Mouse (Mus musculus) midbrain, embryonic 11.5 days (tissue): ENCODE results near the gene Eps15l1. TPM values are rescaled to one million over a fixed set of nuclear protein-coding genes. Genes with fewer than 3 reads are reported as not detected.

Experiments
- ATAC-seq: fragments of 200-750 bp; cut with Nextera tagmentation; 2 replicates; pipeline ENCODE4 v1.8.0; 2017; ENCODE audit warnings: moderate TSS enrichment, moderate library complexity; ENCODE audit not compliant: low FRiP score
- DNase-seq: peaks from one replicate; pipeline ENCODE4 v3.0.0; 2015; ENCODE audit warnings: low spot score; ENCODE audit errors: missing footprints
- H3K27ac ChIP-seq: fragments of 300-500 bp; sonication (generic); 2 replicates; pipeline ENCODE4 v1.5.1; 2014; ENCODE audit warnings: low read depth, low read length
- H3K27me3 ChIP-seq: fragments of 300-500 bp; sonication (generic); 2 replicates; pipeline ENCODE4 v1.6.1; 2014; ENCODE audit warnings: mild to moderate bottlenecking, low read length, moderate library complexity, mixed read lengths; ENCODE audit not compliant: control insufficient read depth, insufficient read depth
- H3K36me3 ChIP-seq: fragments of 300-500 bp; sonication (generic); 2 replicates; pipeline ENCODE4 v1.6.1; 2014; ENCODE audit warnings: mild to moderate bottlenecking, low read length, moderate library complexity, mixed read lengths; ENCODE audit not compliant: control insufficient read depth, insufficient read depth
- H3K4me1 ChIP-seq: fragments of 300-500 bp; sonication (generic); 2 replicates; pipeline ENCODE4 v1.6.1; 2014; ENCODE audit warnings: low read length; ENCODE audit not compliant: control insufficient read depth, insufficient read depth
- H3K4me2 ChIP-seq: fragments of 300-500 bp; sonication (generic); 2 replicates; pipeline ENCODE4 v1.6.1; 2014; ENCODE audit warnings: mild to moderate bottlenecking, moderate library complexity
- H3K4me3 ChIP-seq: fragments of 300-500 bp; sonication (generic); 2 replicates; pipeline ENCODE4 v1.5.1; 2014; ENCODE audit warnings: low read depth, low read length
- H3K9ac ChIP-seq: fragments of 300-500 bp; sonication (generic); 2 replicates; pipeline ENCODE4 v1.6.1; 2014; ENCODE audit warnings: low read length
- H3K9me3 ChIP-seq: fragments of 300-500 bp; sonication (generic); 2 replicates; pipeline ENCODE4 v1.6.1; 2016; ENCODE audit warnings: low read length; ENCODE audit not compliant: control insufficient read depth
- WGBS: fragments of 180-500 bp; shearing (Covaris S2); extraction: QIAGEN DNeasy Blood & Tissue Kit; methylation state at CpG from one replicate; pipeline ENCODE4 v1.1.7; 2014; 5-methylcytosine and 5-hydroxymethylcytosine counted together
- polyA plus RNA-seq: library from polyadenylated mRNA; unstranded; fragments of >200 nt; fragmentation: Nextera tagmentation; extraction: Ambion mirVana; gene quantifications from 2 replicates; pipeline ENCODE4 v1.2.1, GENCODE M21; 2014

The Eps15l1 gene
- polyA plus RNA-seq, 1 experiment from 2014 or later, result 71.3 TPM

DNA sequence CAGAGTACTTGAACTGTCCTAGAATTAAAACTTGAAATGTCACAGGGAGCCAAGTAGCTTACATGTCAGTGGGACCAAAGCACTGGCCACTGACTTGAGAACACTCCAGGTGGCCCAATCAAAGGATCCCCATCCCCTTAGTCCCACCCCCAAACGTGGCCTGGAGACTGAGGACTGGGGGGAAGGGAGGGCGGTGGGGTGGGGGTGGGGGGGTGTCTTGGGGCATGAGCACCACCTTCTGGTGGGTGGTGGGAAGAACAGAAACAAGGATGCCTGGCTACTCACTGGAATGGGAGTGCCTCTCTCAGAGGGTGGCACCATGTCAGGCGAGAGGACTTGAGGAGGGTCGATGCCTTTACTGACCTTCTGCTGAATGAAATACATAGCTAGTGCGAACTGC, 38.9 kb downstream of the Eps15l1 start:
- DNase-seq (no peak), ATAC-seq (no peak)
- H3K27ac ChIP-seq, result no peak overlapping the region
- H3K36me3 ChIP-seq, result peaks cover 54% of the 10 kb centered on the region
- H3K4me3 ChIP-seq, result no peak overlapping the region
- WGBS, result 52% methylated on average over 5 of the region's 5 CpGs
- H3K9ac ChIP-seq, result no peak overlapping the region
- no peak overlapping the region for H3K4me2 ChIP-seq
- H3K9me3 ChIP-seq, result no peaks in the 10 kb centered on the region
- no peaks in the 10 kb centered on the region for H3K27me3 ChIP-seq
- H3K4me1 ChIP-seq, result no peaks in the 10 kb centered on the region

- WGBS, result 90% methylated on average over 8 of the region's 8 CpGs
Observed at GRCm38 (mm10) chr8:72380656-72381055, 40.6 kb downstream of the Eps15l1 start.

GRCm38 (mm10) chr8:72376900-72377299, 44.4 kb downstream of the Eps15l1 start:
- no peak for DNase-seq
- Histone ChIP-seq H3K9ac (no peak overlapping the region), H3K4me1 (no peaks in the 10 kb centered on the region), H3K36me3 (peaks cover 43% of the 10 kb centered on the region), H3K4me2 (no peak overlapping the region), H3K27me3 (no peaks in the 10 kb centered on the region), H3K4me3 (no peak overlapping the region), H3K9me3 (no peaks in the 10 kb centered on the region), H3K27ac (no peak overlapping the region)
- ATAC-seq, result no peak
- 94% methylated on average over 2 of the region's 2 CpGs for WGBS

More at GRCm38 (mm10) chr8:72380656-72381055, 40.6 kb downstream of the Eps15l1 start:
- H3K9me3 ChIP-seq, result no peaks in the 10 kb centered on the region
- no peak for DNase-seq
- no peaks in the 10 kb centered on the region for H3K27me3 ChIP-seq
- ATAC-seq, result no peak
- H3K9ac ChIP-seq, result no peak overlapping the region
- H3K36me3 ChIP-seq, result peaks cover 46% of the 10 kb centered on the region
- H3K4me3 ChIP-seq, result no peak overlapping the region
- H3K4me2 ChIP-seq, result no peak overlapping the region
- H3K27ac ChIP-seq, result no peak overlapping the region
- H3K4me1 ChIP-seq, result no peaks in the 10 kb centered on the region

GRCm38 (mm10) chr8:72376309-72376708, 45.0 kb downstream of the Eps15l1 start:
- no peaks in the 10 kb centered on the region for H3K27me3 ChIP-seq
- H3K4me2 ChIP-seq, result no peak overlapping the region
- no peaks in the 10 kb centered on the region for H3K4me1 ChIP-seq
- H3K4me3 ChIP-seq, result no peak overlapping the region
- H3K9ac ChIP-seq, result no peak overlapping the region
- no peak for ATAC-seq
- no peaks in the 10 kb centered on the region for H3K9me3 ChIP-seq
- H3K36me3 ChIP-seq, result peaks cover 44% of the 10 kb centered on the region
- H3K27ac ChIP-seq, result no peak overlapping the region
- no peak for DNase-seq
- WGBS, result 96% methylated on average over 5 of the region's 5 CpGs

DNA sequence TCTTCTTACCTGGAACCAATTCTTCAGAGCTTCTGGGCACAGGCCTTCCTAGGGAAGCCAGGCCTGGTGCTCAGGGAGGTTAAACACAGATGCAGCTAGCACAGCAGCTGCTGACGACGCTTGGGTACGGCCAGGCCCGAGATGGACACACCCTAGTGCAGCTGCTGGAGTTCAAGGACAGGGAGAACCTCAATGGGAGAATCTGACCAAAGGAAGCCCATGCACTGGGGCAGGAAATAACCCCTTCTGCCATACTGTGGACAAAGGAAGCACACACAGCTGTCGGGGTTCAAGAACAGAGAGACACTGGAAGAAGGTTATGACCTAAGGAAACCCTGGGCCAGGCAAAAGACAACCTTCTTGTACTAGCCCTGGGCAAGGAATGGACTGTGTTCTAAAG, 46.1 kb downstream of the Eps15l1 start:
- Histone ChIP-seq H3K4me3 (no peak overlapping the region), H3K9me3 (no peaks in the 10 kb centered on the region), H3K36me3 (peaks cover 43% of the 10 kb centered on the region), H3K9ac (no peak overlapping the region), H3K4me2 (no peak overlapping the region), H3K27me3 (no peaks in the 10 kb centered on the region), H3K4me1 (no peaks in the 10 kb centered on the region), H3K27ac (no peak overlapping the region)
- no peak for ATAC-seq
- DNase-seq, result no peak
- 86% methylated on average over 5 of the region's 5 CpGs for whole genome bisulfite sequencing

GRCm38 (mm10) chr8:72372311-72372710, 48.9 kb downstream of the Eps15l1 start:
- DNase-seq (no peak), ATAC-seq (no peak)
- Histone ChIP-seq H3K36me3 (peaks cover 36% of the 10 kb centered on the region), H3K27me3 (no peaks in the 10 kb centered on the region), H3K4me1 (no peaks in the 10 kb centered on the region), H3K9ac (no peak overlapping the region), H3K4me2 (no peak overlapping the region), H3K27ac (no peak overlapping the region), H3K9me3 (no peaks in the 10 kb centered on the region), H3K4me3 (no peak overlapping the region)
- 95% methylated on average over 4 of the region's 4 CpGs for WGBS

- Histone ChIP-seq H3K4me2 (no peak overlapping the region), H3K4me3 (no peak overlapping the region), H3K27ac (no peak overlapping the region), H3K9ac (no peak overlapping the region), H3K36me3 (peaks cover 33% of the 10 kb centered on the region), H3K27me3 (no peaks in the 10 kb centered on the region), H3K9me3 (no peaks in the 10 kb centered on the region), H3K4me1 (no peaks in the 10 kb centered on the region)
- ATAC-seq, result no peak
- 97% methylated on average over 3 of the region's 3 CpGs for WGBS
- DNase-seq, result no peak
Observed at GRCm38 (mm10) chr8:72371356-72371755, 49.9 kb downstream of the Eps15l1 start.

- H3K9me3 ChIP-seq, result no peaks in the 10 kb centered on the region
- WGBS, result 93% methylated on average over 2 of the region's 2 CpGs
- no peak overlapping the region for H3K4me3 ChIP-seq
- no peak overlapping the region for H3K4me2 ChIP-seq
- no peaks in the 10 kb centered on the region for H3K27me3 ChIP-seq
- peaks cover 35% of the 10 kb centered on the region for H3K36me3 ChIP-seq
- no peak for ATAC-seq
- H3K27ac ChIP-seq, result no peak overlapping the region
- H3K4me1 ChIP-seq, result no peaks in the 10 kb centered on the region
- no peak for DNase-seq
- H3K9ac ChIP-seq, result no peak overlapping the region
Observed at GRCm38 (mm10) chr8:72366435-72366834, 54.8 kb downstream of the Eps15l1 start.

DNA sequence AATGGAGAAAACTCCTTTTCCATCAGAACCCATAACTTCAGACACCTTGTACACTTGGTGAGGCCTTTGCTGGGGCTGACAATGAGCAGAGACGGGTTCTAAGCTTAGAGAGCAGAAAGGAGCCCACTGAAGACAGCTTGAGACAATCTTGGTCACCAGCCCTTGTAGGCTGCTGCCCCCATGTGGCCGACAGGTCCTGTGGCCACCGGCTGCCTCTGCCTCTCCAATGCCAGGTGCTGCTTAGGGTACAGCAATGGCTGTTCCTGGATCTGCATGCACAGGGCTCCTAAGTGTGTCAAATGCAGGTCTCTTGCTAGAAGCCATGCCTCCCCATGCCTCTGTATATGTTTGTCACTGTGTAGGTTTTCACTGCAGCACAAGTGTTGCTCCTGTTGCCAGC, 55.4 kb downstream of the Eps15l1 start:
- H3K4me1 ChIP-seq, result no peaks in the 10 kb centered on the region
- DNase-seq, result peak; percentile 91
- 23% methylated on average over 3 of the region's 3 CpGs for WGBS
- no peak overlapping the region for H3K27ac ChIP-seq
- H3K9me3 ChIP-seq, result no peaks in the 10 kb centered on the region
- peaks cover 32% of the 10 kb centered on the region for H3K36me3 ChIP-seq
- no peaks in the 10 kb centered on the region for H3K27me3 ChIP-seq
- no peak overlapping the region for H3K9ac ChIP-seq
- no peak overlapping the region for H3K4me3 ChIP-seq
- peak; percentile 65 for ATAC-seq
- H3K4me2 ChIP-seq, result no peak overlapping the region

- 95% methylated on average over 2 of the region's 2 CpGs for WGBS
- DNase-seq (no peak), ATAC-seq (no peak)
- H3K9me3 ChIP-seq, result no peaks in the 10 kb centered on the region
- H3K4me1 ChIP-seq, result no peaks in the 10 kb centered on the region
- no peak overlapping the region for H3K9ac ChIP-seq
- H3K4me2 ChIP-seq, result no peak overlapping the region
- no peak overlapping the region for H3K27ac ChIP-seq
- no peak overlapping the region for H3K4me3 ChIP-seq
- H3K27me3 ChIP-seq, result no peaks in the 10 kb centered on the region
- H3K36me3 ChIP-seq, result peaks cover 26% of the 10 kb centered on the region
Observed at GRCm38 (mm10) chr8:72365016-72365415, 56.2 kb downstream of the Eps15l1 start.
